Mouse (Mus musculus) megakaryocyte-erythroid progenitor cell, adult 5-6 weeks (primary cell): Measurements from ENCODE around the gene Wrap53. TPM values are rescaled to one million over a fixed set of nuclear protein-coding genes. Genes with fewer than 3 reads are reported as not detected.

ENCODE experiments used
- ATAC-seq: replicated peaks from 2 replicates; pipeline ENCODE4 v1.8.0; 2016; ENCODE audit warnings: mild to moderate bottlenecking, inconsistent platforms; ENCODE audit not compliant: severe bottlenecking, poor library complexity, low FRiP score, low TSS enrichment
- total RNA-seq, 2 experiments: library from RNA; stranded (forward) in 1 of 2; stranded (reverse) in 1 of 2; fragments of 200-1000, 215-1000 nt in 1 of 2; fragments of >200 nt in 1 of 2; fragmentation: Nextera tagmentation in 1 of 2; gene quantifications; 2 replicates each; pipeline ENCODE4 v1.2.3; 2014 to 2017

Gene Wrap53
- total RNA-seq, 2 experiments from 2014 or later = 14.5 to 36.5 TPM

- ATAC-seq = 0 out of 2 replicates have a peak, but pooled peaks have one; percentile 4
Observed at GRCm38 (mm10) chr11:69604795-69605664, 25.0 kb upstream of the Wrap53 start.

DNA sequence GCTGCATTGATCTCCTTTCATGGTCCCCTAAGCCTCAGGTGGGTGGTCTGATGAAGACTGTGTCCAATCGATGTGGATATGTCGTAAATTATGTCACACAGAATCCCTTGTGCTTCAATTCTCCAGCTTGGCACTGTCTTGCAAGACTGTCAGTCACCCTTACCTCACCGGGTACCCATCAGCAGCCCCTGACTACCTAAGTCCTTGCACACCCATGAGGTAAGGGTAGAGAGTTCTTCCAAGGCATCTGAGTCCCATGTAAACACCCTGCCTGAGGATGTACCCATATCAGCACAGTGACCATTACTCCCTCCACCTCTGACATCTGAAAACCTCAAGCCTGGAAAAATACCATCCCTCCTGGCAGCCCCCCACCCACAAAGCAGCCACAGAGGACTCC is 24.3 kb upstream of the Wrap53 start:
- no peak for ATAC-seq

- no peak for ATAC-seq
Observed at GRCm38 (mm10) chr11:69603516-69603915, 23.5 kb upstream of the Wrap53 start.

- ATAC-seq = no peak
Observed at GRCm38 (mm10) chr11:69601768-69602167, 21.7 kb upstream of the Wrap53 start.

DNA sequence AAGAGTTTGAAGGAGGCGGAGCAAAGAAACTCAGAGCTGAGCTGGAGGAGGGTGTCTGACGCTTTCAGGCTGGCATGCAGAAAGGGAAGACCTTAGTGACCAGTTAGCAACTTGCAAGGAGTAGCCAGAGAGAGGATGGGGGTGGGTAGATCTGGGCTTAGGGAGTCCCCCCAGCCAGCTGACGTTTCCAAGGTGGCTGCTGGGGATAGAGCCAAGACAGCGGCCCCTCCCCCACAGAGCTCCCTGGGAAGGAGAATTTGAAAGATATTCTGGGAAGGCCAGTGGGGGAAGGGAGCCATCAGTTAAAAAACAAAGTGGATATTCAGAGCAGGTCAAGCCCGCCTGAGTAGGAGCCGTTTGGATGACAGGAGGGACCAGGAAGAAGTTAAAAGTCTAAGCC is 20.0 kb upstream of the Wrap53 start:
- no peak for ATAC-seq

GRCm38 (mm10) chr11:69599436-69599835 is 19.4 kb upstream of the Wrap53 start:
- ATAC-seq = no peak

DNA sequence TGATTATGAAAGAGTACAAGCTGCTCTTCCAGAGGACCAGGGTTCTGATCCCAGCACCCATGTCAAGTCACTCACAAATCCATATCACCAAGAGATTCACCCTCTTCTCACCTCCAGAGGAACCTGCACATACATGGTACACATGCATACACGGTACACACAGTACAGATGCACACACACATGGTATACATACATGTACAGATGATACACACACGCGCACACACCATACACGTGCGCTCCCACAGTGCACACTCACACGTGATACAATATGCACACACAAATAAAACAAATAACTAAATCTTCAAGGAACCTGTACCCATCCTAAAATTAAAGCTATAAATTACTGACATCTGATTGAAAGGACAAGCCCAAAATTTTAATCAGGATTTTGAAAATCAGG is 14.8 kb upstream of the Wrap53 start:
- no peak for ATAC-seq

DNA sequence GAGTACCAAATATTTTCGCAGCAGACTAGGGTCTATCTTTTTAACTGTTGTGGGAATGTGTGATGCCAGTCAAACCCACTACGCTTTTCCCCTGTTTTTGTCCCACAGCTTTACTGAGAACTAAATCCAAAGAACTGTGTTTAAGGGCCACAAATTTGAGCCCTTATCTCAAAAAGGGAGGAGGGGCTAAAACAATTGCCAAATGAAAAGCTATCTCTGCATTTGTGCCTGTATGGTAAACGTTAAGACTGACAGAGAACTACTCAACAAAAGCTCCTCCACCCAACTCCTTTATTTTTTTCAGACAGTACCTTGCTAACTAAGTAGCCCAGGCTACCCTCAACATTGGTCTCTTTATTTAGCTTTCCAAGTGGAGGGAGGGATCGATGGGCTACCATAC is 12.7 kb upstream of the Wrap53 start:
- peak; percentile 19; the same call in 1 of the 2 replicates for ATAC-seq

DNA sequence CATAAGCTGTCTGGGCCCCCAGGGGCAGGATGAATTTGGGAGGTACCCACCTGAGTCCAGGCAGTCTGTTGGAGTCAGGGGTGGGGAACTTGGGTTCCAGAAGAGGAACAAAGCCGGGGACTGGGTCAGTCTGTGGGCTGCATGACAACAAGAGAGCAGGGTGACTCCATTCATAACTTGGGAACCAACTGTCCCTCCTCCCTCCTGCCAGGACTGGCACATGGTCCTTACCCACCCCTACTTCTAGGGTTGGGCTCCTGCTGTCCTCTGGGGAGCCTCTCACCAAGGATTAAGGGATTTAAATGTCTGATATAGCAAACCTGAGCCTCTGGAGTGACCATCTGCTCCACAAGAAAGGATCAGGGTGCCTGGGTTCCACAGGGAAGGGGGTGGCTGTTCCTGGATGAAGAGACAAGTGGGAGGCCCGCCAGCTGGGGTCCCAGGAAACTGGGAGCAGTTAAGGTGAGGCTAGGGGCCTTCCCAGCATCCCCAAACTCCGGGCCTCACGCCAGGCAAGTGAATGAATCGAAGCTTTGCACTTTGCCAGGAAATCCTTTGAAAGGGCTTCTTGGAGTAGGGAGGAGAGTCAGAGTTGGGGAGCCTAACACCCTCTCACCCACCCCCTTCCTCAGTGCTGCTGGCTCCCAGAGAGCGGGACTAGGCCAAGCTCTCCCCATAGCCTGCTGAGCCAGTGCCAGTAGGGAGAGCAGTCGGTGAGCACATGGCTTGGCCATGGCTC is 12.0 kb upstream of the Wrap53 start:
- no peak for ATAC-seq

- no peak for ATAC-seq
Observed at GRCm38 (mm10) chr11:69591424-69591823, 11.4 kb upstream of the Wrap53 start.

GRCm38 (mm10) chr11:69590622-69591021 is 10.6 kb upstream of the Wrap53 start:
- no peak for ATAC-seq

- peak; percentile 53 for ATAC-seq
Observed at GRCm38 (mm10) chr11:69589207-69589834, 9.3 kb upstream of the Wrap53 start.

DNA sequence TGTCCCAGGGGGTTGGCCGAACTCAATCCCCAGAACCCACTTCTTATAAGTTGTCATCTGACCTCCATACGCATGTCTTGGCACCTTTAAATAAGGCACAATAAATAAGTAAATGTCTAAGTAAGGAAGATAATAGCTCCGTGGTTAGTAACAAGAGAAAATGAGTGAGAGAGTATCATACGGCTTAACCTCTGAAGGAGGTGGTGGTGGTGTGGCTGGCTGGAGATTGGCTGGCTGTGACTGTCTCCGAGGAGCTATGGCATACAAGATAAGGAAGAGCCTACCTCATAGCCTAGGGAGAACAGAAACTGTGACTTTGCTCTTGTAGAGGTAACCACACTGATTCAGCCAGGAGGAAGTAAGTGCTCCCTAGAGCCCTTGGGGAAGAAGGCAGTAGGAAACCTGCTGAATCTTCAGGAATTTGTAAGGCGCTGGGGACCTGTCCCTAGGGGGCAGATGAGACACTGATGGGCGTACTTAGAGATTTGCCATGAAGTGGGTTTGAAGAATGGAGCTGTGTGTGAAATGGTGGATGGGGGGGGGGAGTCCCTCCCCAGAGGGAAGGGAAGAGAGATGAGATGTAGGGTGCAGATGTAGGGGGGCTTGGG is 5.8 kb upstream of the Wrap53 start:
- peak; percentile 80 for ATAC-seq

- no peak for ATAC-seq
Observed at GRCm38 (mm10) chr11:69584937-69585336, 4.9 kb upstream of the Wrap53 start.

DNA sequence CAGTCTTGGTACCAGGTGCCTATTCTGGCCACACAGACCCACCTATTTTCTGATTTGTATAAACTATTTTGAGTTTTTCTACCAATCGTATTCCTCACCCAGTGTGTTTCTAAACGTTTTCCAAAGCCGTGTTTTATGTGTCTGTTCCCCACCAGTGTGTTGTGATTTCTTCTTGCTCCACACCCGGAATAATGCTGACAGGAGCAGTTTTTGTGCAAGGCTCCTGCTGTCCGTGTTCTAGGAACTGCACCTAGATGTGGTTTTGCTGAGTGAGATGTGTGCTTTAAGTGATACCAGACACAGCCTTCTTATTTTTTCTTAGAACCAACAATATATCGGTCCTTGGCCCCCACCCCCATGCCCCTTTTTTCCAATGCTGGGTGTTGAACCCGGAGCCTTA is 4.0 kb upstream of the Wrap53 start:
- ATAC-seq = no peak

DNA sequence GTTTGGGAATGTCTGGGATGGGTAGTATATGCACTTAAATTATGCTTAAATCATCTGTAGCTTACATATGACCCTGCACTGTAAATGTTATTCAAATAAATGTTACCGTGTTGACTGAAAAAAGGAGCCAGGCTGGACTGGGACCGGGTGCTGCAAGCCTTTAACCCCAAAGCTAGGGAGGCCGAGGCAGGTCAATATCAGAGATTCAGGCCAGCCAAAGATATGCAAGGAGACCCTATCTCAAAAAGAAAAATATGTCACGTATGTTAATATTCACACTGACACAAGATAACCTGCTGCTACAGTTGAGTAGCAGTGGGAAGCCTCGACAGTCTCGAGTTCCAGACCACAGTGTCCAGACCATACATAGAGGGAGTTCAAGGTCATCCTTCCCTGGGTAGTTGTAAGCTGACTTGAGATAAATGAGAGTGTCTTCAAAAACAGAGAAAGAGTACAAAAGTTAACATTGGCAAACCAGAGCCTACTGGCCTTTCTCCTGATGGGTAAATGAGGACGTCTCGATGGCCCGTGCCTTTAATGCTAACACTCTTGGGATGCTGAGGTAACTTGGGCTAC is 2.3 kb upstream of the Wrap53 start:
- no peak for ATAC-seq

DNA sequence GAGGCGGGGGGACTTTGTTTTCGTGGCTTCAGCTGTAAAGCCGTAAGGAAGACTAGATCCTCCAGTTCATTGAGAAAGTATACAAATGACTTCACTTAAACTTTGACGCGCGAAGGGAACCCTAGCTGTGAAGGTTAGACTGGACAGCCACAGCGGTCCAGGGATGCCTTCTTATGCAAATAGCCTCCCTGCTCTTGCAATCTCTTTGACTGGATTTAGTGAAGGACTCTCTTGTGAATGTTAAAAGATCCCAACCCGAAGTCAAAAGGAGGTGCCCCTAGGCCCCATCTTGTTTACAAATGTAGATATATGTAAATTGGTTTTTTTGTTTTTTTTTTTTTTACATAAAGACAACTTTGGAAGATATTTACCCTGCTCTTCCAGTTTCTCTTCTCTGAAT is 1.8 kb upstream of the Wrap53 start:
- ATAC-seq = no peak

GRCm38 (mm10) chr11:69581147-69581688 is 1.2 kb upstream of the Wrap53 start:
- ATAC-seq = peak; percentile 60

DNA sequence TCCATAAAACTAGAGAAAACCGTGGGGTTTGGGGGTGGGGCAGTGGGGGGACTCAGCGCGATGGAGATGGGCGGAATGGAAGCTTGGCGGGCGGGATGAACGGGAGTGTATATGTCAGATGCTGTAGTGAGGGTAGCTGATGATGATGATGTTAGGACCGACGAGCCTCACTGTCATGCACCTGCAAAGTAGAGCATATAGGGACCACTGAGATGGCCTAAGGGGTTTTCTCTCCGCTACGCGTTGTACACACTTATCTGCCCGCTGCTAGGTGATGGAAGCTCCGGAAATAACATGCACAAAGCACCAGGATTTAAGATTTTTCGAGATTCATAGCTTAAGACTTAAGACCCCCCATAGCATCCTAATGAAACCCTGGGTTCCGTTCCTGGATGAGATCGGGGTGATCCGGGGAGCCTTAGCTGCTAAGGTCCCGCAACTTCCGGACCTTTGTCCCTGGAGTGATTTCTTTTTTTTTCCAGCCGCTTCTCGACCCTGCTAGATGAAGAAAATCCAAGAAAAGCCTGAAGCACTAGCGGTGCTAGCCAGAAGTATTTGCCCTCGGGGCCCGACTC is 604 bp upstream of the Wrap53 start:
- no peak for ATAC-seq
